Mouse (Mus musculus) CD4-positive helper T cell, adult 2 months (primary cell): Measurements from ENCODE around the gene Mybbp1a.
A peak's percentile ranks its signal among the peaks of the same experiment; 100 is the strongest.
"Not testable (repeated sequence)": the region's sequence is repeated elsewhere in the genome, so short reads cannot be mapped to it uniquely, and the experiment has no call there.

ENCODE experiments used
- DNase-seq: peaks from one replicate; pipeline ENCODE4 v3.0.0-alpha.2; 2012; ENCODE audit warnings: low read depth, missing footprints, low spot score

The Mybbp1a gene

GRCm38 (mm10) chr11:72413016-72413415, 28.1 kb upstream of the Mybbp1a start:
- no peak for DNase-seq

- no peak for DNase-seq
These were observed 27.5 kb upstream of the Mybbp1a start for GRCm38 (mm10) chr11:72413601-72414190.

- no peak for DNase-seq
These were observed 26.0 kb upstream of the Mybbp1a start for GRCm38 (mm10) chr11:72415155-72415554.

GRCm38 (mm10) chr11:72416666-72417065, 24.5 kb upstream of the Mybbp1a start:
- no peak for DNase-seq

- DNase-seq, result no peak
These were observed 23.8 kb upstream of the Mybbp1a start for GRCm38 (mm10) chr11:72417376-72417775.

- no peak for DNase-seq
These were observed 22.9 kb upstream of the Mybbp1a start for GRCm38 (mm10) chr11:72418227-72418626.

- no peak for DNase-seq
These were observed 22.1 kb upstream of the Mybbp1a start for GRCm38 (mm10) chr11:72419006-72419405.

GRCm38 (mm10) chr11:72420460-72421122, 20.6 kb upstream of the Mybbp1a start:
- no peak for DNase-seq

GRCm38 (mm10) chr11:72421518-72422278, 19.5 kb upstream of the Mybbp1a start:
- DNase-seq, result no peak

GRCm38 (mm10) chr11:72423686-72424085, 17.5 kb upstream of the Mybbp1a start:
- no peak for DNase-seq

- DNase-seq, result no peak
These were observed 16.0 kb upstream of the Mybbp1a start for GRCm38 (mm10) chr11:72425201-72425600.

- DNase-seq, result no peak
These were observed 14.3 kb upstream of the Mybbp1a start for GRCm38 (mm10) chr11:72426884-72427283.

- DNase-seq, result peak; percentile 73
These were observed 12.5 kb upstream of the Mybbp1a start for GRCm38 (mm10) chr11:72428694-72429093.

GRCm38 (mm10) chr11:72429288-72429690, 11.9 kb upstream of the Mybbp1a start:
- peak; percentile 82 for DNase-seq

GRCm38 (mm10) chr11:72430311-72431068, 10.7 kb upstream of the Mybbp1a start:
- not testable (repeated sequence) for DNase-seq

- no peak for DNase-seq
These were observed 6.0 kb upstream of the Mybbp1a start, which contains the start of gene Ggt6 for GRCm38 (mm10) chr11:72434963-72435693. Ggt6 (plus strand) TSS chr11:72435526.

- DNase-seq, result no peak
These were observed 5.5 kb upstream of the Mybbp1a start for GRCm38 (mm10) chr11:72435694-72436045.

- no peak for DNase-seq
These were observed 4.9 kb upstream of the Mybbp1a start for GRCm38 (mm10) chr11:72436271-72436670.

- no peak for DNase-seq
These were observed 4.2 kb upstream of the Mybbp1a start for GRCm38 (mm10) chr11:72436756-72437650.

- DNase-seq, result no peak
These were observed 2.7 kb upstream of the Mybbp1a start for GRCm38 (mm10) chr11:72438411-72438810.
